Mouse (Mus musculus) C2C12 (cell line): ENCODE measurements around the gene Tmcc2. TPM values are rescaled to one million over a fixed set of nuclear protein-coding genes. Genes with fewer than 3 reads are reported as not detected.
A peak's percentile ranks its signal among the peaks of the same experiment; 100 is the strongest.

Experiments used
- H3K27me3 ChIP-seq: one replicate; pipeline ENCODE4 v1.6.1; 2011; ENCODE audit not compliant: control insufficient read depth, insufficient read depth, insufficient read length
- H3K36me3 ChIP-seq: one replicate; pipeline ENCODE4 v1.6.1; 2011; ENCODE audit not compliant: control insufficient read depth, insufficient read depth
- H3K4me3 ChIP-seq: one replicate; pipeline ENCODE4 v1.5.1; 2011; ENCODE audit warnings: mild to moderate bottlenecking, control low read depth; ENCODE audit not compliant: poor library complexity, insufficient read depth, severe bottlenecking
- H3K79me2 ChIP-seq: one replicate; pipeline ENCODE4 v1.6.1; 2011; ENCODE audit not compliant: control insufficient read depth, insufficient read depth
- H3K79me3 ChIP-seq: one replicate; pipeline ENCODE4 v1.6.1; 2011; ENCODE audit warnings: low read depth, control low read depth
- H3ac ChIP-seq: one replicate; pipeline ENCODE3; 2011; ENCODE audit warnings: low read depth; ENCODE audit not compliant: control insufficient read depth, insufficient read length
- CEBPB ChIP-seq: IDR thresholded peaks from one replicate; pipeline ENCODE4 v1.6.1; 2011; ENCODE audit warnings: low read depth, mild to moderate bottlenecking, control low read depth, moderate library complexity
- CTCF ChIP-seq: IDR thresholded peaks from one replicate; pipeline ENCODE4 v1.5.1; 2011; ENCODE audit not compliant: control insufficient read depth, insufficient read depth, insufficient read length
- FOSL1 ChIP-seq: IDR thresholded peaks from one replicate; pipeline ENCODE4 v1.8.0; 2011; ENCODE audit warnings: mild to moderate bottlenecking, low read length; ENCODE audit not compliant: poor library complexity, insufficient read depth, severe bottlenecking
- MAX ChIP-seq: IDR thresholded peaks from one replicate; pipeline ENCODE4 v1.6.1; 2011; ENCODE audit warnings: mild to moderate bottlenecking, control low read depth
- MYOD1 ChIP-seq: IDR thresholded peaks from one replicate; pipeline ENCODE4 v1.6.1; 2011; ENCODE audit warnings: low read depth; ENCODE audit not compliant: control insufficient read depth, insufficient read length
- MYOG ChIP-seq: IDR thresholded peaks from one replicate; pipeline ENCODE4 v1.6.1; 2011; ENCODE audit not compliant: control insufficient read depth, insufficient read length; ENCODE audit errors: extremely low read depth
- USF1 ChIP-seq: IDR thresholded peaks from one replicate; pipeline ENCODE4 v1.6.1; 2011; ENCODE audit warnings: low read depth, mild to moderate bottlenecking, control low read depth, moderate library complexity
- polyA plus RNA-seq: library from polyadenylated mRNA; unstranded; fragments of >200 nt; fragmentation: generic; extraction: Trizol; gene quantifications from one replicate; pipeline ENCODE4 v1.2.1, GENCODE M21; 2012; ENCODE audit warnings: missing spikeins

Gene Tmcc2
- polyA plus RNA-seq, 1 experiment, result 37.3 TPM

DNA sequence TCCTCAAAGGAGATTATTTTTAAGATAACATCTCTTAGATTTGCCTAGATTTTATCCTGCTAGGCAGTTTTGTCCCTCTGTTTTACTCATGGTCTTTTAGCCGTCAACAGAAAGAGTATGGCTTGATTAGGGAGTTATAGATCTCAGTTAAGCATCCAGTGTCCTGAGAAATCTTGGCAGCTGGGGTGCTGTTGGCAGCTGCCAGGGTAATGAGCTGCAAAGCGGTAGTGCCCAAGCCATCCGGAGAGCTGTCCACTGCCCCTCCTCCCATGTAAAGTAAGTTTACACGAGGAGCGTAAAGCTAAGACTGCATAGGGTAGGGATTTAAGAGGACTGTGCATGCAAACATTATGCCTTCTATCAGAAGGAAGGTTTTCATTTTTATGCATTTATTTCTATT is 42.3 kb upstream of the Tmcc2 start:
- H3K27me3 ChIP-seq, result no peaks in the 10 kb centered on the region
- TF ChIP-seq MYOD1 (no peak), MYOG (no peak), CTCF (no peak), FOSL1 (no peak), USF1 (no peak), CEBPB (no peak), MAX (no peak)

DNA sequence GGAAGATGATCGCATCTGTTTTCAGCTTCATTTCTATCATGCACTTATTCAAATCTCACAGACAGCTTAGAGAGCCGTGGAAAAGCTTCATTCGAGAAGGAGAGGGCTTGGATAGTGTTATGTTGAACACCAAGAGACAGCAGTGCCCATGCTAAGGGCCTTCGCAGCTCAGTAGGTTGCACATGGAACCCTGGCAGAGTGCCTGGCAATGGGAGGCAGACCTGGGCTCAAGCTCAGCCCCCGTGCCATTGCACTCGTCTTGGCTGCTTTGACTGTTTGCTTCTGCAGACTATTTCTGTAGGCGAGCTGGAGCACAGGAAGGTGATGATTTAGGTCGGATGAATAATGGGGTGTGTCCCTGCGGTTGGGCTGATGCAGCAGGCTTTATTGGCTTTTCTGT is 40.6 kb upstream of the Tmcc2 start:
- H3K4me3 ChIP-seq, result no peak overlapping the region
- H3K27me3 ChIP-seq, result no peaks in the 10 kb centered on the region
- peaks cover 1% of the 10 kb centered on the region for H3K79me3 ChIP-seq
- H3ac ChIP-seq, result peak overlapping the region; percentile 6
- no peak for TF ChIP-seq MAX
- H3K36me3 ChIP-seq, result peaks cover 9% of the 10 kb centered on the region
- peaks cover 6% of the 10 kb centered on the region for H3K79me2 ChIP-seq

More for the DNA sequence above, 42.3 kb upstream of the Tmcc2 start:
- Histone ChIP-seq H3K36me3 (peaks cover 9% of the 10 kb centered on the region), H3K79me3 (peaks cover under 1% of the 10 kb centered on the region), H3K79me2 (no peaks in the 10 kb centered on the region), H3K4me3 (no peak overlapping the region), H3ac (no peak overlapping the region)

- H3K79me3 ChIP-seq, result peaks cover 1% of the 10 kb centered on the region
- no peaks in the 10 kb centered on the region for H3K27me3 ChIP-seq
- no peak overlapping the region for H3ac ChIP-seq
- TF ChIP-seq MYOG (no peak), CEBPB (no peak), MYOD1 (no peak), USF1 (no peak), CTCF (no peak), FOSL1 (no peak), MAX (no peak)
- peaks cover 9% of the 10 kb centered on the region for H3K36me3 ChIP-seq
- no peak overlapping the region for H3K4me3 ChIP-seq
- H3K79me2 ChIP-seq, result peaks cover 6% of the 10 kb centered on the region
These were observed 39.7 kb upstream of the Tmcc2 start for GRCm38 (mm10) chr1:132430818-132431217.

DNA sequence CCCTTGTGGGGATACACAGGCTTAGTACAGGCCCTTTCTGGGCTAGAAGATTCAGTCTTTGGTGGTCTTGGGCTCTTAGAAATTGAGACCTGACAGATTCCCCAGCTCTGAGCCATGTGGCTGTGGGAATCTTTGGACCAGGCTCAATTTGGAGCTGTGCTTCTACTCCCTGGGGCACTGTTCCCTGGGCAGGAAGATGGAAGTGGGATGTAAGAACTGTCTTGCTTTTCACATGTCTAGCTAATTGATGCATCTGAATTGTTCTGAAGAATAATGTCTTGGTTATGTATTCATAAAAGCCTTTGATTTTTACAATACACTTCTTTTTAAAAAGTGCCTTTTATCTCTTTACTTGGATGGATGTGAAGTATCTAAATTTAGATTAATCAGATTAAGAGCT is 34.5 kb upstream of the Tmcc2 start:
- no peak for TF ChIP-seq FOSL1
- no peak for TF ChIP-seq MAX
- no peak for TF ChIP-seq USF1
- no peak for TF ChIP-seq MYOG
- TF ChIP-seq CTCF, result no peak
- TF ChIP-seq CEBPB, result no peak
- no peak for TF ChIP-seq MYOD1
- no peaks in the 10 kb centered on the region for H3K27me3 ChIP-seq
- no peak overlapping the region for H3ac ChIP-seq
- peaks cover 51% of the 10 kb centered on the region for H3K79me2 ChIP-seq
- H3K4me3 ChIP-seq, result no peak overlapping the region
- H3K79me3 ChIP-seq, result peaks cover 10% of the 10 kb centered on the region
- H3K36me3 ChIP-seq, result no peaks in the 10 kb centered on the region

DNA sequence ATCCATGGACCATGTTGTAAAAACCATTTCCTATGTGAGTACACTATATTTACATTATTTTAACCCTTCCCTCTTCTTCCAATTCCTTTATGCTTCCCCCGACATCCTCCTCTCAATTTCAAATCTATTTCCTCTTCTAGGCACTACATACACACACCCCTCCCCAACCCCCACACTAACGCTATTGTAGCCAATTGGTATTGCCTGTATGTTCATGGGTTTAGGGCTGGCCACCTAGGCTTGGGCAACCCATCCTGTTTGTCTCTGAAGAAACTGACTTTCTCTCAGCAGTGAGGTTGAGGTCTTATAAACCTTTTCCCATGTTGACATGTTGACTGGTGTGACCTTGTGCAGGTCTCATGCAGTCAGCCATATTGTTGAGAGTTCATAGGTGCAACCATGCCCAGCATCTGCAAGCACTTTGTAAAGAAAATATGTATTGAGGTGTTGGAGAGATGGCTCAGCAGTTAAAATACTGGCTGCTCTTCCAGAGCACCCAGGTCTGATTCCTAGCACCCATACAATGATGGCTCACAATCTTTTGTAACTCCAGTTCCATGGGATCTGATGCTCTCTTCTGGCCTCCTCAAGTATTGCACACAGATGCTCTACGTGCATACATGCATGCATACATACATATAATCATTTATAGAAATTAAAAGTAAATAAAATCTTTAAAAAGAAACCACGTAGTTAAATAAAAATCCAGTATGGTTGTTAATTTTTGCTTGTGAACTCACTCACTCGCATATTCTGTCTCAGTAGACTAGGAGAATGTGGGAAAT is 32.0 kb upstream of the Tmcc2 start:
- Histone ChIP-seq H3K79me3 (peaks cover 11% of the 10 kb centered on the region), H3ac (no peak overlapping the region), H3K36me3 (no peaks in the 10 kb centered on the region), H3K79me2 (peaks cover 64% of the 10 kb centered on the region), H3K27me3 (no peaks in the 10 kb centered on the region), H3K4me3 (no peak overlapping the region)
- no peak for TF ChIP-seq MYOG
- TF ChIP-seq FOSL1, result no peak
- no peak for TF ChIP-seq USF1
- TF ChIP-seq MYOD1, result no peak
- TF ChIP-seq CEBPB, result no peak
- TF ChIP-seq CTCF, result no peak
- TF ChIP-seq MAX, result no peak

GRCm38 (mm10) chr1:132420662-132421061 is 29.6 kb upstream of the Tmcc2 start:
- Histone ChIP-seq H3K4me3 (no peak overlapping the region), H3ac (no peak overlapping the region), H3K36me3 (no peaks in the 10 kb centered on the region), H3K79me2 (peaks cover 63% of the 10 kb centered on the region), H3K79me3 (peaks cover 11% of the 10 kb centered on the region), H3K27me3 (no peaks in the 10 kb centered on the region)
- TF ChIP-seq FOSL1, result peak; percentile 20
- no peak for TF ChIP-seq CTCF
